Mouse (Mus musculus) liver, adult 2 months (tissue): ENCODE measurements around the gene Camsap3.

Experiments used
- CTCF ChIP-seq: fragments of 200-500 bp; IDR thresholded peaks from 2 replicates; pipeline ENCODE4 v1.5.1; 2011; ENCODE audit warnings: low read depth, low read length, control low read depth
- POLR2A ChIP-seq: fragments of 200-500 bp; IDR thresholded peaks from 2 replicates; pipeline ENCODE4 v1.6.1; 2011; ENCODE audit warnings: low read length, control low read depth; ENCODE audit not compliant: insufficient read depth; ENCODE audit errors: extremely low read depth

- TF ChIP-seq POLR2A (no peak), CTCF (no peak)
Measured at GRCm38 (mm10) chr8:3622119-3622518, 35.0 kb downstream of the Camsap3 start.
